Mouse (Mus musculus) erythroblast, embryonic 14.5 days (primary cell): ENCODE results near the gene Rhbg.

Experiments used
- GATA1 ChIP-seq: IDR thresholded peaks from 2 replicates; pipeline ENCODE4 v1.6.1; 2012; ENCODE audit warnings: low read length, inconsistent platforms, mixed read lengths
- TAL1 ChIP-seq: IDR thresholded peaks from 3 replicates; pipeline ENCODE4 v1.6.1; 2012; ENCODE audit warnings: low read length, inconsistent platforms, mixed read lengths

- no peak for TF ChIP-seq GATA1
- no peak for TF ChIP-seq TAL1
These were observed 41.5 kb downstream of the Rhbg start for GRCm38 (mm10) chr3:88213019-88213418.
